Mouse (Mus musculus): Measurements from ENCODE around the gene Pappa. TPM values are rescaled to one million over a fixed set of nuclear protein-coding genes. Genes with fewer than 3 reads are reported as not detected.

Gene Pappa
- polyA plus RNA-seq (2014; fragmentation: Nextera tagmentation; extraction: Ambion mirVana) = 0.77 and 1.0 TPM in 2 replicates

GRCm38 (mm10) chr4:65123741-65124224, at the start of gene Pappa:
Gene Pappa (plus strand): TSS chr4:65124174.
- Histone ChIP-seq H3K27me3 (replicated peaks; ENCODE audit: control insufficient read depth, insufficient read depth, low read length) (peaks cover 32% of the 10 kb centered on the region), H3K27ac (ENCODE audit: low read depth) (no peak within 1 kb of the TSS), H3K4me3 (ENCODE audit: low read depth, low read length) (peak within 1 kb of the TSS; percentile 43), H3K36me3 (ENCODE audit: control insufficient read depth, insufficient read depth, low read length) (no peaks in the 10 kb centered on the region), H3K9me3 (ENCODE audit: control insufficient read depth, low read length) (no peaks in the 10 kb centered on the region), H3K9ac (ENCODE audit: low read length) (peak within 1 kb of the TSS; percentile 44; the same call in 1 of the 2 replicates), H3K4me1 (replicated peaks; ENCODE audit: control insufficient read depth, insufficient read depth, low read length) (peaks cover 10% of the 10 kb centered on the region; the same call in 1 of the 2 replicates), H3K4me2 (ENCODE audit: low read length) (peak within 1 kb of the TSS; percentile 86)
- DNase-seq (ENCODE audit: low spot score) (no peak), ATAC-seq (replicated peaks; ENCODE audit: low FRiP score, low TSS enrichment, low read depth) (no peak)
- WGBS = under 1% methylated on average over 16 of the region's 16 CpGs

DNA sequence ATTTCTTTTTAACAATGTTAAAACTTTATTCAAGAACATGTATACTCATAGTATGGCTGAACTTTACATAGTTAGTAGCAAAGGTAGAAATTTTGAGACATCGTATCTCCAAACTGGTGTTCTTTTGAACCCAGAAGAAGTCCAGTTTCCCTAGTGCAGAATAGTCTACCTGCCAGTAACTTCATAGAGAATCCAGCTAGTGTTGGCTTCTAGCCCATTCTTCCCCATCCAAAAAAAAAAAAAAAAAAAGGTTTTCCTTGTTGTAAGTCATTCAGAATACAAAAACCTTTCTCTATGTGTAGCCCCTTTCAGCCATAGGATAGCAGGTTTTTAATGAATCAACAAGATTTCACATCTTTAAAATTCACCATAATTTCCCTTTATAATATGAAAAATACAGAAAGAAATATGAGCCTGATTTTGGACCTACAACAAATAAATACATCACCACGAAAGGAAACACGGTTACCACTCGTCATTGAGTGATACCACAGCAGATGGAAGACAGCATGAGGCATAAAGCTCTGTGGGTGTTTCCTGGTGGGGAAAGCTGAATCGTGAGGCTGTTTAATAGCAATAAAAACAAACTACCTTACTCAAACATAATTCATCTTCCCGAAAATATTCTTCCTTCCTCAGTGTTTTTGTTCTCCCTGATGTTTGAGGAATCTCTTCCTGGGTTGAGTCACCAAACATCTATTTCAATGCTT, 45.9 kb upstream of the Pappa start:
- 72% methylated on average over 6 of the region's 6 CpGs for WGBS
- Histone ChIP-seq H3K27ac (ENCODE audit: low read depth) (no peak overlapping the region), H3K4me2 (ENCODE audit: low read length) (no peak overlapping the region), H3K9me3 (ENCODE audit: control insufficient read depth, low read length) (no peaks in the 10 kb centered on the region), H3K36me3 (ENCODE audit: control insufficient read depth, insufficient read depth, low read length) (no peaks in the 10 kb centered on the region), H3K9ac (ENCODE audit: low read length) (no peak overlapping the region), H3K4me3 (ENCODE audit: low read depth, low read length) (no peak overlapping the region), H3K27me3 (replicated peaks; ENCODE audit: control insufficient read depth, insufficient read depth, low read length) (no peaks in the 10 kb centered on the region), H3K4me1 (replicated peaks; ENCODE audit: control insufficient read depth, insufficient read depth, low read length) (no peaks in the 10 kb centered on the region)
- DNase-seq (ENCODE audit: low spot score) (no peak), ATAC-seq (replicated peaks; ENCODE audit: low FRiP score, low TSS enrichment, low read depth) (no peak)

GRCm38 (mm10) chr4:65086864-65087263, 37.1 kb upstream of the Pappa start:
- H3K4me2 ChIP-seq (ENCODE audit: low read length) = no peak overlapping the region
- H3K4me3 ChIP-seq (ENCODE audit: low read depth, low read length) = no peak overlapping the region
- no peaks in the 10 kb centered on the region for H3K27me3 ChIP-seq (replicated peaks; ENCODE audit: control insufficient read depth, insufficient read depth, low read length)
- H3K9me3 ChIP-seq (ENCODE audit: control insufficient read depth, low read length) = no peaks in the 10 kb centered on the region
- 89% methylated on average over 1 of the region's 1 CpGs for WGBS
- DNase-seq (ENCODE audit: low spot score) (no peak), ATAC-seq (replicated peaks; ENCODE audit: low FRiP score, low TSS enrichment, low read depth) (no peak)
- no peak overlapping the region for H3K9ac ChIP-seq (ENCODE audit: low read length)
- no peaks in the 10 kb centered on the region for H3K36me3 ChIP-seq (ENCODE audit: control insufficient read depth, insufficient read depth, low read length)
- no peaks in the 10 kb centered on the region for H3K4me1 ChIP-seq (replicated peaks; ENCODE audit: control insufficient read depth, insufficient read depth, low read length)
- no peak overlapping the region for H3K27ac ChIP-seq (ENCODE audit: low read depth)

DNA sequence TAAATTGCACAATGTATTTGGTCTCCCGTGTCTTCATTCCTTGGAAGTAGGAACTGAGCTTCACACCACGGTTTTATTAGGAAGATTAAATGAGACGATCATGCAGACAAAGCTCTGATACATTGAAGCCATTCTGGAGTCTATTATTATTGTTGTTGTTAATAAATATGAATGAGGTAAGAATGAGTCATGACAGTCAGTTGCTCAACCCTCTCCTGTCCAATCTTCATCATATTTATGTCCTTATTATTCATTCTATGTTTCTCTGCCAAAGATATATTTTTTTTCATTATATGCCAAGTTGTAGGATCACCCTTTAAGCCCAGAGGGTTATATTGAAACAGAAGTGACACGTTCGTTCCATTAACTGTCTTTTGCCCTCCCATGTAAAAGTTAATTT, 36.4 kb upstream of the Pappa start:
- Histone ChIP-seq H3K9ac (ENCODE audit: low read length) (no peak overlapping the region), H3K4me3 (ENCODE audit: low read depth, low read length) (no peak overlapping the region), H3K36me3 (ENCODE audit: control insufficient read depth, insufficient read depth, low read length) (no peaks in the 10 kb centered on the region), H3K27ac (ENCODE audit: low read depth) (no peak overlapping the region), H3K4me1 (replicated peaks; ENCODE audit: control insufficient read depth, insufficient read depth, low read length) (no peaks in the 10 kb centered on the region), H3K9me3 (ENCODE audit: control insufficient read depth, low read length) (no peaks in the 10 kb centered on the region), H3K27me3 (replicated peaks; ENCODE audit: control insufficient read depth, insufficient read depth, low read length) (no peaks in the 10 kb centered on the region), H3K4me2 (ENCODE audit: low read length) (no peak overlapping the region)
- ATAC-seq (replicated peaks; ENCODE audit: low FRiP score, low TSS enrichment, low read depth) = no peak
- no peak for DNase-seq (ENCODE audit: low spot score)
- 91% methylated on average over 5 of the region's 5 CpGs for WGBS

DNA sequence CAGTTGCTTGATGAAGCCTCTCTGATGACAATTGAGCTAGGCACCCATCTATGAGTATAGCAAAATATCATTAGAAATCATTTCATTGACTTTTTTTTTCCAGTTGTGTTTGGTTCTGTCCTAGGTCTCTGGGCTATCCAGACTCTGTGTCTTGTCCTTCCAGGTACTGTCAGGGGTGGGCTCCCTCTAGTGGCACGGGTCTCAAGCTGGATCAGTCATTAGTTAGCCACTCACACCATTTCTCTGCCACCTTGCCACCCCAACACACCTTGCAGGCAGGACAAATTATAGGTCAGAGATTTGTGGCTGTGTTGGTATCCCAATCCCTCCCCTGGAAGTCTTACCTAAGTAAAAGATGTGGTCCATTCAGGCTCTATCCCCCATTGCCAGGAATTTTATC, 31.8 kb upstream of the Pappa start:
- DNase-seq (ENCODE audit: low spot score) (peak; percentile 53), ATAC-seq (replicated peaks; ENCODE audit: low FRiP score, low TSS enrichment, low read depth) (no peak)
- Histone ChIP-seq H3K4me2 (ENCODE audit: low read length) (no peak overlapping the region), H3K27ac (ENCODE audit: low read depth) (no peak overlapping the region), H3K9ac (ENCODE audit: low read length) (no peak overlapping the region), H3K36me3 (ENCODE audit: control insufficient read depth, insufficient read depth, low read length) (no peaks in the 10 kb centered on the region), H3K9me3 (ENCODE audit: control insufficient read depth, low read length) (no peaks in the 10 kb centered on the region), H3K4me1 (replicated peaks; ENCODE audit: control insufficient read depth, insufficient read depth, low read length) (no peaks in the 10 kb centered on the region), H3K4me3 (ENCODE audit: low read depth, low read length) (no peak overlapping the region), H3K27me3 (replicated peaks; ENCODE audit: control insufficient read depth, insufficient read depth, low read length) (no peaks in the 10 kb centered on the region)
- WGBS = 4% methylated on average over 1 of the region's 1 CpGs

DNA sequence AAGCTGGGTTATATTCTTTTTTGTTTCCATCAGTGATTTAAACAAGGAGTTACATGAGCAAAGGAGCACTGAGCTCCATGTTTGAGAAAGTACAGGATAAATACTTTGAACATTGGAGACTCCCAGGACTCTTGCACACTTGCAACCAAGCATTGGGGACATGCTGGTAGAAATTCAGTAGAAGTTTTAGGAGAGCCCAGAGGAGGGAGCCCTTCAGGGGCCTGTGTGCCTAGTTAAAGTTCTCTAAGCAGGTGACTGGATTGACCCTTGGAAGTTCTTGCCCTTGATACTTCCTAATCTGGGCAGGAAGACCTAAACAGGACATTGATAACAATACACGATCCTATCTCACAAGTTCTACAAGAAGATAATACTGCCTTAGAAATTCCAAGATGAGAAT, 3.6 kb upstream of the Pappa start:
- no peak overlapping the region for H3K9ac ChIP-seq (ENCODE audit: low read length)
- peaks cover 25% of the 10 kb centered on the region for H3K27me3 ChIP-seq (replicated peaks; ENCODE audit: control insufficient read depth, insufficient read depth, low read length)
- peaks cover 5% of the 10 kb centered on the region; the same call in 1 of the 2 replicates for H3K4me1 ChIP-seq (replicated peaks; ENCODE audit: control insufficient read depth, insufficient read depth, low read length)
- no peaks in the 10 kb centered on the region for H3K9me3 ChIP-seq (ENCODE audit: control insufficient read depth, low read length)
- DNase-seq (ENCODE audit: low spot score) (no peak), ATAC-seq (replicated peaks; ENCODE audit: low FRiP score, low TSS enrichment, low read depth) (no peak)
- no peak overlapping the region for H3K4me3 ChIP-seq (ENCODE audit: low read depth, low read length)
- H3K36me3 ChIP-seq (ENCODE audit: control insufficient read depth, insufficient read depth, low read length) = no peaks in the 10 kb centered on the region
- 74% methylated on average over 1 of the region's 1 CpGs for WGBS
- no peak overlapping the region for H3K27ac ChIP-seq (ENCODE audit: low read depth)
- no peak overlapping the region for H3K4me2 ChIP-seq (ENCODE audit: low read length)

DNA sequence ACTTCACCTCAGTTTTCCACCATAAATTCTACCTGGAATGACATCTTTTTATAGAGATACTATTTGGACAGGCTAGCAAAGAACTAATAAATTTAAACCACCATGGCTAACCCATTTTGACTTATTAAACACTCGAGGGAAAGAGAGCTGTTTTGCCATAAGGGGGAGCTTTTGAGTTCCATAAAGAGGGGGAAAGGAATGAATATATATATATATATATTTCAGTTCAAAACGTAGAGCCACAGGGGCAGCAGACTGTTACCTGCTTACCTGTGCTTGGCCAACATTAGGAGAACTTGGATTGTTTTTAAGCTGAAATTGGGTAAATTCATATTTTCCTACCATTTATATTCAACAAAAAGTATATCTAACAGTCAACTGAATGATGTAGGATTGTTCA, 1.1 kb upstream of the Pappa start:
- DNase-seq (ENCODE audit: low spot score) (no peak), ATAC-seq (replicated peaks; ENCODE audit: low FRiP score, low TSS enrichment, low read depth) (no peak)
- H3K4me3 ChIP-seq (ENCODE audit: low read depth, low read length) = no peak overlapping the region
- H3K27ac ChIP-seq (ENCODE audit: low read depth) = no peak overlapping the region
- H3K36me3 ChIP-seq (ENCODE audit: control insufficient read depth, insufficient read depth, low read length) = no peaks in the 10 kb centered on the region
- no peak overlapping the region for H3K4me2 ChIP-seq (ENCODE audit: low read length)
- peaks cover 10% of the 10 kb centered on the region; the same call in 1 of the 2 replicates for H3K4me1 ChIP-seq (replicated peaks; ENCODE audit: control insufficient read depth, insufficient read depth, low read length)
- WGBS = 0% methylated on average over 2 of the region's 2 CpGs
- no peaks in the 10 kb centered on the region for H3K9me3 ChIP-seq (ENCODE audit: control insufficient read depth, low read length)
- peaks cover 30% of the 10 kb centered on the region for H3K27me3 ChIP-seq (replicated peaks; ENCODE audit: control insufficient read depth, insufficient read depth, low read length)
- H3K9ac ChIP-seq (ENCODE audit: low read length) = no peak overlapping the region

DNA sequence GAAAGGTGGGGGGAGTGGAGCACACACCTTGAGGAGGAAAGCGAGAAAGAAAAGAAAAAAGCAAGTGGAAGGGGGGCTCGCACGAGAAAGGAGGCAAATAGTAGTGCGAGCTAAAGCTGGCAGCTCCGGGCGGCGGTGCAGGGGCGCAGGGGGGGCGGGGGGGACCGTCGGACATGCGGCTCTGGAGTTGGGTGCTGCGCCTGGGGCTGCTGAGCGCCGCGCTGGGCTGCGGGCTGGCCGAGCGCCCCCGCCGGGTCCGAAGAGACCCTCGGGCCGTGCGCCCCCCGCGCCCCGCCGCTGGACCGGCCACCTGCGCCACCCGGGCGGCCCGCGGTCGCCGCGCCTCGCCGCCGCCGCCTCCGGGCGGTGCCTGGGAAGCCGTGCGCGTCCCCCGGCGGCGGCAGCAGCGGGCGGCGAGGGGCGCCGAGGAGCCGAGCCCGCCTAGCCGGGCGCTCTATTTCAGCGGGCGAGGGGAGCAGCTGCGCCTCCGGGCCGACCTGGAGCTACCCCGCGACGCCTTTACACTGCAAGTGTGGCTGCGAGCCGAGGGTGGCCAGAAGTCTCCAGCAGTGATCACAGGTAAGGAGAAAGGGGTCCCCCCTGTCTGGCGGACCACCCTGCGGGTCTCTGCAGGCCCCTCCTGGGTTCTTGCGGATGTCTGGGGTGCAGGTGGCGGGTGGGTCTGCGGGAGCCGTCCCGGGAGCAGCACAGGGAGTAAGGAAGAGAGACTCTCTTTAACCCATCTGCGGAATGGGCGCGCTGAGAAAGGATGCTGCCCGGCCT, 586 bp downstream of the Pappa start:
- Histone ChIP-seq H3K9me3 (ENCODE audit: control insufficient read depth, low read length) (no peaks in the 10 kb centered on the region), H3K36me3 (ENCODE audit: control insufficient read depth, insufficient read depth, low read length) (no peaks in the 10 kb centered on the region), H3K4me3 (ENCODE audit: low read depth, low read length) (peak overlapping the region; percentile 43), H3K27me3 (replicated peaks; ENCODE audit: control insufficient read depth, insufficient read depth, low read length) (peaks cover 32% of the 10 kb centered on the region), H3K27ac (ENCODE audit: low read depth) (no peak overlapping the region), H3K4me1 (replicated peaks; ENCODE audit: control insufficient read depth, insufficient read depth, low read length) (peaks cover 10% of the 10 kb centered on the region; the same call in 1 of the 2 replicates), H3K9ac (ENCODE audit: low read length) (peak overlapping the region; percentile 44; the same call in 1 of the 2 replicates), H3K4me2 (ENCODE audit: low read length) (peak overlapping the region; percentile 86)
- ATAC-seq (replicated peaks; ENCODE audit: low FRiP score, low TSS enrichment, low read depth) (peak; percentile 38; the same call in 1 of the 2 replicates), DNase-seq (ENCODE audit: low spot score) (peak; percentile 66)
- under 1% methylated on average over 52 of the region's 80 CpGs for WGBS

Measured in intestine, embryonic 14.5 days (tissue).